Mouse (Mus musculus) lung, postnatal 10 days (tissue): ENCODE measurements around the gene Slc12a8.

Source experiments
- DNase-seq: peaks from one replicate; pipeline ENCODE4 v3.0.0; 2021

Gene Slc12a8

GRCm38 (mm10) chr16:33676347-33677312, 159.5 kb downstream of the Slc12a8 start:
- peak; percentile 88 for DNase-seq

DNA sequence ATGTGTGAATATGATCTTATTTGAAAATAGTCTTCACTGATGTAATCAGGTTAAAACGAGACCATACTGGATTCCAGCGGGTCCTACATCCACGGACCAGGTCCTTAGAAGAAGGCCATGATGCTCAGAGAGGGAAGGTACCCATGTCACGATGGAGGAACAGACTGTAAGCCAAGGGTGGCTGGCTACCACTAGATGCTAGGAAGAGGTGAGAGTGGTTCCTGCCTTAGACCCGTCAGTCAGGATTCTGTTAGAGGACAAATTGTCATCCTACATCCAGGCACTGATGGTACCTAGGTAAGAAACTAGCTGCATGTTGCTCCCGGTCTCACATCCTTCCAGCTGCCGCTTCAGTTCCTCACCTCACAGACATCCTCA, 160.2 kb downstream of the Slc12a8 start:
- DNase-seq, result no peak

DNA sequence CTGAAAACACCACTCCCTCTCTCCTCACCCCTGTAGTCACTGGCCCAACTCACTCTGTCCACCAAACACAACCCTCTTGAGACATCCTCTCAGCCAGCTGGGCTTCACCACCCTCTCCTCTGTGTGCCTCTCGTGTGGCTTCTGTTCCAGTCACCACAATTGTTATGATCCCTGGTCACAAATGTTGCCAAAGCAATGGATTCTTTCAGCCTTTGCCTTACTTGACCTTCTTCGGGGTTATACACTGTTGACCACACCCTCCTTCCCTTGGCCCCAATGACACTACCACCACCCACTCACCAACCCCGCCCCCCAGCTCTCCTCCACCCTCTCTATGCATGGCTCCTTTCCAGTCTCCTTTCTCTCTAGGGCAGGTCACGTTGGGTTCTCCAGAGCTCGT, 160.8 kb downstream of the Slc12a8 start:
- peak; percentile 77 for DNase-seq

DNA sequence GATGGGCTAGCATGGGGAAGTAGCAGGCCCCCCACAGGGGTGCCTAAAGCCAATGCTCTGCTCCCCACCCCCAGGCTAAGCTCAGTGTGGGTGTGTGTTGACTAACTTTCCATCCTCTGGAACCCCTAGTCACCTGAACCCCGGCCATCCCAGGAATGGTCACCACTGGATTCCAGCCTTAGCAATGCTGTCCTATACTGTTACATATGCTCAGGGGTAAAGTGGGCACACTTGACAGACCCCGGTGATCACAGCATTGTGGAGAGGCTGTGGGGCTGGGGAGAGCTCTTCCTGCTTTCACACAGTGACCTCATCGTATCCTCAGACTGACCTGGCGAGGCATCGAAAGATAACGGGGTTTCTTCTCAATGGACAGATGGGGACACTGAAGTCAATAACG, 163.1 kb downstream of the Slc12a8 start:
- DNase-seq, result no peak

GRCm38 (mm10) chr16:33680816-33681215, 163.7 kb downstream of the Slc12a8 start:
- DNase-seq, result peak; percentile 76

DNA sequence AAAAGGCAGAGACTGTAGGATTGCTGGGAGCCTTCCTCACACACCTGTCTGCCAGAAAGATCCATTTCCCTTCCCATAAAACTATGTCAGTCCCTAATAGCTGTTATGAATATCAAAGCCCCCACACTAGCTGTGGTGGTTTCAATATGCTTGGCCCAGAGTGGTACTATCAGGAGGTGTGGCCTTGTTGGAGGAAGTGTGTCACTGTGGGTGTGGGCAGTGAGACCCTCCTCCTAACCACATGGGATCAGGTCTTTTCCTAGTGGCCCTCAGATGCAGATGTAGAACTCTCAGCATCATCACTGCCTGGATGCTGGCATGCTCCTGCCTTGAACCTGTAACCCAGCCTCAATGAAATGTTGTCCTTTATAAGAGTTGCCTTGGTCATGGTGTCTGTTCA, 164.5 kb downstream of the Slc12a8 start:
- no peak for DNase-seq

DNA sequence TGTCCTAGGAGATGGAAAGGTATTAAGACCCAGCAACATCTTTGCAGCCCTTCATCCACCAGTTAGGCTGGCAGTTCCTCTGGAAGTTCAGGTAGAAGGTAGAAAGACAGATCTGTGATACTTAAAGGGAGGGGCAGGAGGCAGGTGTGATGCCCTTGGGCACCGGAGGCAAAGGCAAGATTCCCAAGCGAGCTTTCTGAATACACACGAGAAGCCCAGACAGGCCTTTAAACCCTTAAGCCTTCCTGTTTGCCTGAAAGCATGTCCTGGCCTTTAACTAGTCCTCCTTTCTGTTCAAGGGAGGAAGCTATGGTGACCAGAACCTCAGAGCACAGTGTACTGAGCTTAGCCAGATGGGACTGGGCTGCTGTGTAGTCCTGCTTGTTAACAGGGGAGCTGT, 165.5 kb downstream of the Slc12a8 start:
- DNase-seq, result no peak

GRCm38 (mm10) chr16:33683206-33684161, 166.4 kb downstream of the Slc12a8 start:
- no peak for DNase-seq

DNA sequence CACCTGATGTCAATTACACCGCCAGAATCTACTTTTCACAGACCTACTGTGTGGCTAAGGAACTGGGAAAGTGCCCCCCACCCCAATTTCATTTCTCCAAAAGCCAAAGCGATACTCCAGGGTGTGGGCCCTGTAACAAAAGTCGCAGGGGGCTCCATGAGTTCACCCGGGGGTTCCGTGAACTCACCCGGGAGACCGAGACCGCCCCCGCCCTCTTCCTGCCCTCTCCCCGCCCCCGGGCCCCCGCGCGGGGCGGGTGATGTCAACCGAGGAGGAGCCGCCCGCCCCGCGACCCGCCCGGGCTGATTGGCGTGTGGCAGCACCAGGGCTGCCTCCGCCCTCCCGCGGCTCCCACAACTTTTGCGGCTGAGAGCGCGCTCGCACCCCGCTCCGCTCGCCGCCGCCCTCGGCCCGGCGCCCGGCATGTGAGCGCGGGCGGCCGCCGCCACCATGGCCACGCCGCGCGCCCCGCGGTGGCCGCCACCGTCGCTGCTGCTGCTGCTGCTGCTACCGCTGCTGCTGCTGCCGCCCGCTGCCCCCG, 167.1 kb downstream of the Slc12a8 start, which contains the start of gene Heg1:
Gene Heg1 (plus strand): TSS at position 209 of the 541 bp plus-strand sequence.
- peak; percentile 92 for DNase-seq

DNA sequence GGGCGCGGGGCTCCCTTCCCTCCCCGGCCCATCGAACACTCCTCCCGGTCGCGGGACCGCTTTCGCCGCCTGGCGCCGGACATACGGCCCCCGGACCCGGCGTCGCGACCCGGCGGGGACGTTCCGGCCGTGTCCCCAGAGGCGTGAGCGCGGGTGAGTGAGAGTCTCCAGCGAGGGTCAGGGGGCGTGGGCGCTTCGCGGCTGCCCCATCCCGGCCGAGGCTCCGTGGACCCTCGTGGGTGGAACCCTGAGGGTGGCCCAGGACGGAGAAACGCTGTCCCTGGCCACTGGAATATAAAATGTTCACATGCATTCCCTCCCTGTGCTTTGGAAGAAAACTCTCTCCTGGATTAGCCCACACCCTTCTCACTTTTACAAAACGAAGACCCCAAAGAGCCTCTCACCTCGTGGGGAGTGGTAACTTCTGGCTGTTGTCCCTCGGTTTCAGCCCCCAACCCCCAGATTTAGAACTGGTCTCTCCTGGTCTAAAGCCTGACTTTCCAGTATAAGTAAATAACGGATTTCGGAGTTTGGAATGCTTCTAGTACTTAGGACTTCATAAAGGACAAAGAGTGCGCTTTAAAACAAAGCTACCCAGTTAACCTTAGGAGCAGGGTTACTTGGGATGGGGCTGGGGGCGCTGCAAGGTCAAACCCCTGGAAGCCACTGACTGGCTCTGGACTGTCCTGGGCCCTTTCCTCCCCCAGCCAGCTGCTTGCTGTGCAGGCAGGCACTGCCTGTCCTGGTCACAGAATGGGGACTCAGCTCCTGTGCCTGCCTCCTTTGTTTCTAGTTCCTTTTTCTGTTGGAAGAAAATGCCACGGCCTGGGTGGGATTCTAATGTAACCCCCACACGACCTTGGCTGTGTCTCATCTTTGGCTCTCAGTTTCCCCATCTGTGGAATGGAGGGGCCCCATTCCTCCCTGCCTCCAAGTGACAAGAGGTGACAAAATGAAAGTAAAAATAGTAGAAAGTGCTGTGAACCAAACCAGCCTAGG, 167.9 kb downstream of the Slc12a8 start:
- DNase-seq, result peak; percentile 43

- no peak for DNase-seq
These were observed 168.9 kb downstream of the Slc12a8 start for GRCm38 (mm10) chr16:33686056-33686455.

- no peak for DNase-seq
These were observed 170.6 kb downstream of the Slc12a8 start for GRCm38 (mm10) chr16:33687724-33688123.

DNA sequence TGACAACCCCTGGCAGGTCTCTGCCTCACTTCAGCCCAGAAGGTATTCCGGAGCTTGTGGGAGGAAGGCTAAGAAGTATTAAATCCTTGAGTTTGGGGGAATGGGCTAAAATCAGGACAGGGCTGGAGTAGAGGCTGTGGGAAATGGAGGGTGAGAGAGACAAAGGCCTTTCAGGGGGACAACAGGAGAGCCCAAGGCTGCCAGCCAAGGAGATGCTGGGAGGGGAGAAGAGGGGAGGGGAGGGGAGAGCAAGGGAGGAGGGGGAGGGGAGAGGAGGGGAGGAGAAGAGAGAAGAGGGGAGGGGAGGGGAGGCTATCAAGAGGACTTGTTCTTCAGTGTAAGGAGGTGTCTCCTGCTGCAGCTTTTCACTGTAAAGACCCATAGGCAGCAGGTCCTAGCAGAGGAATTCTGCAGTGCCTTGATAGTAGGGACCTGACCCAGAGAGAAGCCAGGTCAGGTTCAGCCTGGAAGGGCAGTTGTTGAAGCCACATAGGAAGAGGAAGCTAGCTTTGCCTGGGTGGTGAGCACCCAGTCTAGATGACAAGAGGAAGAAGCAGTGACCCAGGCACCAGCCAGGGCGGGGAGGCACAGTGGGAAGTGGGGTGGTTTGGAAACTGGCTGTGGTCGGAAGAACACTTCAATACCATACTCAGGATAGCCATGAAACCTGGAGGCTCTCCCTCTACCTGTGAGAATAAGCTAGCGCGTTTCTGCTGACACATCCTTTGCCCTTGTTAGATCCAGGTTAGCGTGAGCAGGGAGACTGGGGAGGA, 174.0 kb downstream of the Slc12a8 start:
- no peak for DNase-seq

- no peak for DNase-seq
These were observed 176.4 kb downstream of the Slc12a8 start for GRCm38 (mm10) chr16:33693553-33693952.

GRCm38 (mm10) chr16:33696811-33697575, 179.9 kb downstream of the Slc12a8 start:
- peak; percentile 69 for DNase-seq

DNA sequence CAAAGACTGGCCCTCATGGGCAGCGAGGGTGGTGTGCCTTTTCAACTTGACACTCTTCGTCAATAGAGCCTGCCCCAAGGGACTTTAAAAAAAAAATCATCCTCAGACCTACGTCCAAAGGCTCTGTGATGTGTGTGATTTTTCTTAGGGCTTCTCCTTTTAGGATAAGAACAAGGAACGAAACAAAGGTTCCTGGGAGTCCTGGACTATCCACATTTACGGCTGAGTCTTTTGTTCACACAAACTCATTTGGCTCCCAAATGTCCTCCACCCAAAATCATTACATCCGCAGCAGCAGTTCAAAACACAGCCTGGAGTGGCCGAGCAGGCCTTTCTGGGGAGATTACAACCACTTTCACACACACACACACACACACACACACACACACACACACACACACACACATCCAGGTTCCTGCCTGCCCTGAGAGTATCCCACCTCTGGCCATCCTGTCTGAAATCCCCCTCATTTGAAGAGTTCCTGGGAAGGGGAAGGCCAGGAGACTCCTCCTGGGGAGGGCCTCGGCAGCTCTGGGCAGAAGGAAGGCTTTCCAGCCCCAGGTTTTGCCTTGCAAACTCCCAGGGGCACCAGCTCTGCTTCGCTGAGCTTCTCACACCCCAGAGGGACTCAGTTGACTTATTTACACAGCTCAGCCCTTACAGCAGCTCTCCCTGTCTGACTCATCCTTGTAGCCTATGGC, 180.6 kb downstream of the Slc12a8 start:
- peak; percentile 55 for DNase-seq

- no peak for DNase-seq
These were observed 181.2 kb downstream of the Slc12a8 start for GRCm38 (mm10) chr16:33698277-33698790.

DNA sequence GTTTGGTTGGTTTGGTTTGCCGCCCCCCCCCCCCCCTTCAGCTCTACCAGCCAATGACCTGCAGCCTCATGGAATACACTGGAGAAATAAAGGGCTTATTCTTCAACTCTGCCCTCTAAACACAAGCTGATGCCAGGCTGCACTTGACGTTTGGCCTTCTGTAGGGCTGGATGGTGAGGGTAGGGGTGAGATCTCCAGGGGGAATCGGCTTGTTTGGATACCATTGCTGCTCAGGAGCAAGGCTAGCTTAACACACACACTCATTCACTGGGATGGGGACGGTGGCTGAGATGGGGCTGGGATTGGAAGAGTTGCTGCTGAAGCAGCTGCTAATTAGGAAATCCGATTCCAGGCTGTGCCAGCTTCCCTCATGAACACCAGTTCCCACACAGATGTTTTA, 183.5 kb downstream of the Slc12a8 start:
- DNase-seq, result no peak

GRCm38 (mm10) chr16:33701872-33702271, 184.7 kb downstream of the Slc12a8 start:
- DNase-seq, result no peak
